Mouse (Mus musculus) heart, postnatal 14 days (tissue): ENCODE measurements around the gene Hoxa2. TPM values are rescaled to one million over a fixed set of nuclear protein-coding genes. Genes with fewer than 3 reads are reported as not detected.
A peak's percentile ranks its signal among the peaks of the same experiment; 100 is the strongest.

Experiments used
- DNase-seq, 2 experiments: peaks; one replicate each; pipeline ENCODE4 v3.0.0; 2021 to 2022
- intact Hi-C: fragments of 180-260 bp; cut with DNase I; formaldehyde crosslinking; loops from one replicate; pipeline ENCODE4 v1.15.1; 2025
- total RNA-seq, 2 experiments: library from RNA; stranded (reverse); gene quantifications; 2 replicates each; pipeline ENCODE4 v1.2.3; 2021

The Hoxa2 gene
- total RNA-seq, 2 experiments from 2014 or later: 0.24 to 0.76 TPM

DNA sequence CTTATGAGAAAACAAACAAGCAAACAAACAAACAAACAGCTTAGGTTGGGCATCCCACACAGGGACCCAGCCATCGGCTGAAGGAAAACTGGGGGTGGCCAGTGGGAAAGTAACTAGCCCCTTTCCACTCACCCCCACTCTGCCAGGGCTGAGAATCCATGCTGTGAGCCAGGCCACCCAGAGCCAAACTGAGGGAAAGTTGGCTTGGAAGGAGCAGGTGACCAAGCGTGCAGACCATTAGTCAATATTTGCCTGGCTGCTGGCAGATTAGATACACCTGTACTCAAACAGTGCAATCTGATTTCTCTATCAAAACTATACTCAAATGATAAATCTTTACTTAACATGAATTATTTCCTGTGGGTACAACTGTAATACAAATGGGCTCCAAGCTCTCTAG lies 17.4 kb upstream of the Hoxa2 start:
- DNase-seq: no peak
- intact Hi-C loops: no loop called here

DNA sequence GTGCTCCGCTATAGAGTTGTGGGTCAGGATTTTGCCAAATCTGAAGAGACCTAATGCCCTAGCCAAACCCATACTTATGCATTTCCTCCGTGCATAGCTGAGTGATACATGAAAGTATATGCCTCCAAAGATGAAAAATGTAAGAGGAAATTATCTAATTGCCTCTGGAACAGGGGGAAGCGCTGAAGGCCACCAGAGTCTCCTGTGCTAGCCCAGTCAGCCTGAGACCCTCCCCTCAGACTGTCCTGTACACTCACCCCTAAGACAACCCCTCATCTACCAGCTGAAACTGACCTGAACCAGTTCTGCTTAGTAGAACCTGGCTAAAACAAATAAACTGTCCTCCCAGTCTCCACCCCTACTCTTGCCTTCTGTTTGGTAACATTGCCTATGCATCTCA lies 16.1 kb upstream of the Hoxa2 start:
- no peak for DNase-seq
- intact Hi-C loops: no loop called here

DNA sequence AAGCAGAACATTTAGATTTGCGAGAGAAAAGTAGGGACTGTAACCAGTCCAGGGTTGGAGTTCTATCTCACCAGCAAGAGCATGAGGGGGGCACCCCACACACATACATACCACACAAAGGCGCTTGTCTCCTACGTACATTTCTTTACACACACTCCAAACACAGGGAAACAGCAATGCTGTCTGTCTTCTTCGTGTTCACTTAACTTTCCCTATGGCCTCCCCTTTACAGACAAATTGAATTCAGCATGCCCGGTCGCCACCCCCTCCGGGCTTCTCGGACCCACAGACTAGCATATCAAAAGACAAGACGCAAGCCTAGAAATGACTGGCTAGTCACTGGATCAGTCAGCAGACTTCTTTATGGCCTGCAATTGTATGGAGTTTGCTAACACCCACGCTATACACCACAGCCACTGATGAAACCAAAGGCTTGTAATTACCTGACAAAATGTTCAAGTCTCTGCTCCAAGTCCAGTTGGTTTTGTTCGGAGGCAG lies 15.6 kb upstream of the Hoxa2 start:
- no peak for DNase-seq
- intact Hi-C loops: no loop called here

DNA sequence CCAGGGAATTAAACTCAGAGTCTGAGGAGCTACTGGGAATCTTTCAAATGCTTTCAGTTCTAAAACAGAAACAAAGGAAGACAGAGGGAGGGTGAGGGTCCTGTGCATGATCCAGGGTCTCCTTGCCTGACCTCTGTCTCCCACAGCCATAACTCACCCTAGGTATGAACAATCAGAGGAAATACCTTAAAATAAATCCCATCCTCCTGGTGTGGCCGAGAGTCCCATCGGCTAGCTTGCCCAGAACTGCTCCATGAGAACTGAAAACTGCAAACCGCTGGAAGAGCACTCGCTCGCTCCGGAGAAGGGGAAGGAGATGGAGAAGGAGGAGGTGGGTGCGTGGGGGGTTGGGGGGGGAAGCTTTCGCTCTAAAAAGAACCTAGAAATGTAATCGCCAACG lies 15.1 kb upstream of the Hoxa2 start:
- intact Hi-C loops: no loop called here
- no peak for DNase-seq

DNA sequence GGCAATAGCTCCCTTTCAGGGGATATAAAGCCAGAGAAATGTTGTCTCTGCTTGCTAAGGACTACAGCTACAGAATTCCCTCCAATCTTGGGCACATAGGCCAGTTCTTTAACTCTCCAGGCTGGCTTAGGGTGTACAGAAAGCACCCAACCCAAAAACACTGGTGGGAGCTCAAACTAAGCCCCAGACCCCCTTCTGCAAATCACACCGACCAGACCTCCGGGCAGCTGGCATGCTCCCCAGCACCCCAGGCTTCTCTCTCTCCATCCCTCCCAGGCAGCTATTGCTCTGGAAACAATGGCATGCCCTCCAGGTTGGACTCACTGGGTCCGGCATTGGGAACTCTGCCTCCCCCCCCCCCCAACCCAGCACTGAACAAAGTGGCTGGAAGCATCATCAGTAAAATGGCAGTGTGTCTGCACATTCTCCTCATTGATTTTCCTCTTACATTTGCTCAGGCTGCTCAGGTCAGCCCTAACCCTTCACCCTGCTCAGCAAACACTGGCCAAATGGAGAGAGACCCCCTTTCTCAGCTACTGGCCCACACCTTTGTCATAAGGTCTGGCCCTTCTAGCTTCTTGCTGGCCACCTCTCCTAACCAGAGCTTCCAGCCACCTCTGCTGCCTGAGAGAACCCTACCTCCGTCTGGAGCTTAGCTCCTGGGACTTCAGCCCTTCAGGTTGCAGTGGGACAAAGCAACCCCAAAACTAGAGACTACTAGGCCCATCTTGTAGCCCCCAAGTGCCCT lies 14.5 kb upstream of the Hoxa2 start:
- intact Hi-C loops: no loop called here
- DNase-seq: no peak

DNA sequence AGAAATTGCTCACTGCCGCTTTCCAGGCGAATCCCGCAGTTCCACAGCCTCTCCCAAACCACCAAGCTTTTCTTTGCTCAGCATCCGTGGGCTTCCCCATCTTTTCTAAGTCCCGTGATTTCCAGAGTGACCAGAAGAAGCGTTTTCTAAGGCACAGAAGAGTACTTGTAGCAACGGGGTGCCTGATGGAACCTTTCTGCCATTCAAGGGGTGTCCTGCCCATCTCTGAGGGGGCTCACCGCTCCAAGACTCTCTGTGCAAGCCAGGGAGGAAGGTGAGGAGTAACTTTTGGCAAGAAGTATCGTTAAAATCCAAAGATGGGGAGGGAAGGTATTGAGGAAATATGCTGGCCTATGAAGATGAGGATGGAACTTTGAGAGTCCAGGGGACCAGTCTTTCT lies 13.2 kb upstream of the Hoxa2 start:
- no peak for DNase-seq
- intact Hi-C loops: no loop called here

DNA sequence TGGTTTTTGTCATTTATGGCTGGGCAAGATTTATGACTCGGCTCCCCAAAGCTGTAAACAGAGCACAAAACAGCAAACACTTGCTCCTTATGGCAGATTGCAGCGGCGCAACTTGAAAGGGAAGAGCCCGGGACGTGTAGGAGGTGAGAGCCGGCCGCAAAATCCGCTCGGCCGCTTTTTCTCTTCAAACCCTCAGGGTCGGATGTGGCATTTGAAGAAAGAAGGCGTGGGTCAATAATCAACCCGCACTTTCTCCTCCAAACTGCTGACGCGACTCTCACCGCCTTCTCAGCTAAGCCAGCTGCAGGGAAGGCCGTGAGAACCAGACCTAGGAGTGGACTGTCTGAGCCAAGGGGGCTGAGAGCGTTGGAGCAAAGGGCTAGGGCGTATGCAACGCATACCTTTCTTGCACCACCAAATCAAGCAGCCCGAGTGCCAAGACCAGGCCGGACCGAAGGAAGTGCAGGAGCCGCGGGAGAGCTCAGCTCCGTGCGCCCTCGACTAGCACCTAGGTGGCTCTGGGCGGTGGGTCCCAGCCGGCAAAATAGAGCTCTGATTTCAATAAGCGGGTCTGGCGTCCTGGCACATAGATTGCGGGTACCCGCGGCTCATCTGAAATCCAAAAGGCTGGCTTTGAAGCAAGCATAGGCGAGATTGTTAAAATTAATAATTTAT lies 12.6 kb upstream of the Hoxa2 start, which contains the start of gene 5730596B20Rik:
TSS of gene 5730596B20Rik (plus strand) at position 438 of the 675 bp plus-strand sequence.
- intact Hi-C loops: no loop called here
- DNase-seq: no peak

DNA sequence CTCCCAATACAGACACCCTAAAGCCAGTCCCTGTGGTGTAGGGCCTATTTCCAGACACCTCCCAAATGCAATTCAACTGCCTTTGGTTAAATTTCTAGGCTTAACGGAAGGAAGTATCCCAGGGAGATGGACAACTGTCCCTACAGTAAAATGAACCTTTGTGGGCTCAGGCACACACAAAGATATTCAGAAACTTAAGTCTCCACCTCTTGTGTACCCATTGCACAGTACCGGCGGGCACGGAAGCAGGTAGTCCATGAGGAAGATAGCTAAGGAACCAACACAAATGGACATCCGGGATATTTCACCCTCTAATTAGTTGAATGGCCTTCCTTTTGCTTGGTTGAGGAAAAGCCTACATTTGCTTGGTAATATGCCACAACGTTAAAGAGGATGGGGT lies 11.8 kb upstream of the Hoxa2 start:
- DNase-seq: no peak
- intact Hi-C loops: no loop called here

DNA sequence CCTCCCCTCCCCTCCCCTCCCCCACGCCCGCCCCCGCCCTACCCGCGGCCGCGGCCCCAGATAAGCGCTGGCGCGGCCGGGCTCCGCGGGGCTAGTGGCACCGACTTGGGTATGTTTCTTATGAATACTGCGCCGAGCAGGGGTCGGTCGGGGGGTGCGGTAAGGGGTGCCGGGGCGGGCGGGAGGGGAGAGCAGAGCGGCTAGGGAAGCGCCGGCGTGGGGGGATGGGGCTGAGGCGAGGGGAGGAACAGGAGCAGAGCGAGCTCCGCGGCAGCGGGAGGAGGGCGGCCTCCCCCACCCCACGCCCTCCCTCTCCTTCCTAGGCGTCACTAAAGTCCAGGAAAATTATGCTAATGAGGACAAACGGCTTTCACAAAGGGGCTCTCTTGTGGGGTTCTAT lies 11.2 kb upstream of the Hoxa2 start:
- no peak for DNase-seq
- intact Hi-C loops: no loop called here

DNA sequence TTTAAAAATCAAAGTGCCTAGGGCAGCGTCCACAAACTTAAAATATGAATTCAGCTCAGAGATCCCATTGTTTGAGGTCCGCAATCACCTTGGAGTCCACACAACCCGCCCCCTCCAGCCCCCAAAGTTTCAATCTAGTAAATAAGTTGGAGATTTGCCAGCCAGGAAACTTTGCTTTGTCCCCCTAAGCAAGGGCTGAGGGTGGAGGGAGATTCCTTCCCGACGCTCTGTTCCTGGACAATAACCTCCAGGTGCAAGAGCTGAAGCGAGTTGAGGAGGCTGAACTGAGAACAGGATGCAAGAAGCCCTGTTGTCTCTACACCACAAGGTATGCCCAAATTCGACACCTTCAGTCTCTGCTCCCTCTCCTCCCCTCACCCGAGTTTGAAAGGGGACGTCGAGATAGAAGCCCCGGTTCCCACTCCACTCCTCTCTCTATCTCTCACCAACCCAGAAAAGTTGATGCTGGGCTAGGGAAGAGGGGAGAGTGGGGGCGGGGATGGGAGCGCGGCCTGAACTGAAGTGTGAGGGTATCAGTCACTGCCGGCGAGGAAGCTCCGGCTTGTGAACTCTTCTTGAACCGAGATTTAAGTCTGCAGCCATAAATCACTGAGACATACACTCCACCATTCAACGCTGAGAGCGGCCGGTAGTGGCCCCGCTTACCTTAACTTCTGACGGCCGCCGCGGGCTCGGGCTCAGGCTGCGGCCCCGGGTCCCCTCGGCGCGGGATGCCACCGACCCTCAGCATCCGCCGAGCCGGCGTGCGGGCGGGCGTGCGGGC lies 10.5 kb upstream of the Hoxa2 start:
- intact Hi-C loops: no loop called here
- DNase-seq: no peak

DNA sequence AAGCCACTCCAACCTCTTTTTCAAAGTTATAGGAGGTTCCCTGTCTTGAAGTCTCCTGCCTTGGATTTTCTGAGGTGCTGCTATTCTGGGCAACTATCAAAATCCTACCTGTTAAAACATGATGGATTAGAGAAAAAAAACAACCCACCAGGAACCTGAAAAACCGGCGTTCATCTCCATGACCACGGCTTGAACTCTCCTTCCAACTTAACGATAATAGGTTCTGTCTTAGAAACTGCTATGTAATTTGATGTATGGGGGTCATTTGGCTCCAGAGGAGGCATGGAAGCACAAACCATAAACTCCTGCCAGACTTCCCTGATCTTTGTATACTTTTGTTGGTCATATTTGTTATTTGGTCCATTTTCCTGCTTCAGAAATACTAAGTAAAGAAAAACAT lies 9.0 kb upstream of the Hoxa2 start:
- intact Hi-C loops: no loop called here
- DNase-seq: no peak

DNA sequence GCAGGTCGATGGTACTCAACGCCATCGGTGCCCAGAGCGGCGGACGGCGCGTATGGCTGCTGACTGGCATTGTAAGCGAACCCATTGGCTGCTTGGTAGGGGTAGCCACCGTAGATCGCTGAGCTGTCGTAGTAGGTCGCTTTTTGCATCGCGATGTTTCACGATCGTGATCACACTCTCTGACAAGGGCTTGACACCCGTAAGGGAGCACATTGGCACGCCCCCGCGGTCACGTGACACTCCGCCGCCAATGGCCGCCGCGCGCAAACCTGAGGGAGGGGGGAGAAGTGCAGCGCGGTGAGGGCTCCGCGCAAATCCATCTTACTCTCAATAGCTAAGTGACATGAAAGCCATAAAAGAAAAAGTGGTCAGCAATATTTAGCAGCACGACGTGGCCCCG lies 7.9 kb upstream of the Hoxa2 start:
- peak in 1 of 2 experiments; percentile 71 for DNase-seq
- intact Hi-C loops: no loop called here

DNA sequence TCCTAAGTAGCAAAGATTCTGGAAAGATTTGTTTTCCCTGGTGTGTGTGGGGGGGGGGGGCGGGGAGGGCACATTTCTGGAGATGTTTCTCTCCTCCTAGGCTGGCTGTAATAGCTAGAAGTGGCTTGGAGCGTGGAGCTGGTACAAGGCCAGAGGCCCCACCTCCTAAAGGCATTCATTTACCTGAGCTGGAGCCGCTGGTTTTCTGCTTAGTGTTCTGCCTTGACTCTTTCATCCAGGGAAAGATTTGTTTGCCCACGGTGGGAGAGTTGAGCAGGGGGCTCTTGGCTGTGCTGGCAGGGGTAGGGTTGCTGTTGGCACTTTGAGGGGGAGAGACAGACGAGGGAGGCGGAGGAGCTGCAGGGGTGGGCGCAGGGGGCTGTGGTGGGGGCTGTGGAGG lies 7.3 kb upstream of the Hoxa2 start:
- intact Hi-C loops: no loop called here
- no peak for DNase-seq

DNA sequence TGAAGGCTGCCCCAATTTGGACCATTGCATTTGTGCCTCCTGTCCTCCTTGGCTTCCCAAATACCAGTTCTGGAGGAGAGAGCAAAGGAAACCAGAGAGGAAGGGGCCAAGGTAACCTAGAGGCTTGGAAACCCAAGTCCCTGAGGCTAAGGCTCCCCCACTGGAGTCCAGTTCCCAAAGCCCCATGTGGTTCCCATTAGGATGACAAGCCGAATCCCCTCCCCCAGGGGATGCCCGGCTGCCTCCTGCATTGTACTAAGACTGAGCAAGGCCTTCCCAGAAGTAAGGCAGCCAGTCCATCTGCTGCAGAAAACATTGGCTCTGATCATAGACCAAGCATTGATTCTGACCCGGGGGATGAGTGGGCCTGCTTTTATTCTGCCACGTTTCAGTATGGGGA lies 6.7 kb upstream of the Hoxa2 start:
- intact Hi-C loops: no loop called here
- DNase-seq: no peak

DNA sequence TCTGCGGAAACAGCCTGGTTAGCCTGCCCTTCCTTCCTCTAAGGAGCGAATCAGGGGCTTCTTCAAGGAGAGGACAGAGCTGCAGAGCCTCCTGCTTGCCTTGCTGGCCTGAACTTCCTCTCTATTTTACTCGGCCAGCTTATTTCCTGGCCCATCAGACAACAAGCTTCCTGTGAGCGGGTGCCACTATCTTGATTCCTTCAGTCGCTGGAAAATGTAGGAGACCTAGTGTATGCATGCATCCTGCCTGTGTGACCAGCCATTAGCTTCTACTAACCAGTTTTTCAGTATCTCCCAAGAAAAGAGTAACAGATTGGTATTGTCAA lies 6.2 kb upstream of the Hoxa2 start:
- DNase-seq: no peak
- intact Hi-C loops: no loop called here

DNA sequence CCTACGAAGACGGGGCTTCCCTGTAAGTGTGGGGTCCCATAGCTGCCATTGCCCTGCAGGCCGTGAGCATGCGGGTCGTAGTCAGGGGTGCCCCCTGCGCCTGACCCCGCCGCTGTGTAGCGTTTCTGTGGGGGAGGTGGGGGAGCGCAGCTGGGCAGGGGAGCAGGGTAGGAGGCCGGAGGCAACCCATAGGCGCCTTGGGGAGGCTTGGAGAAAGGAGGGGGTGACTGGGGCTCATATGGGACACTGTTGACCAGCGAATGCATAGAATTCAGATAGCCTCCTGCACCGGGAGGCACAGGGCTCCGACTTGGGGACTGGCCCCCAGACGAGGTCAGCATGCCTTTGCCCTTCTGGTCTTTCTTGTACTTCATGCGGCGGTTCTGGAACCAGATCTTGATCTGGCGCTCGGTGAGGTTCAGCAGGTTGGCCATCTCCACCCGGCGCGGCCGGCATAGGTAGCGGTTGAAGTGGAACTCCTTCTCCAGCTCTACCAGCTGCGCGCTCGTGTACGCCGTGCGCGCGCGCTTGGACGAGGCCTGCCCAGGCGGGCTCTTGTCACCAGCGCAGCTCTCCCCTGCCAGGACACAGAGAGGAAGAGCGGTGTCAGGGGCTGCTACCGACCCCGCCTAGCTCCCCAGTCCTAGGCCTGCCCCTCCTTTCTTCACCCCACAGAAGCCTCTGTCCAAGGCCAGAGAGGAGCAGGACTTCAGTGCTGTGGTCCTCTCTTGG lies 5.7 kb upstream of the Hoxa2 start:
- intact Hi-C loops: no loop called here

DNA sequence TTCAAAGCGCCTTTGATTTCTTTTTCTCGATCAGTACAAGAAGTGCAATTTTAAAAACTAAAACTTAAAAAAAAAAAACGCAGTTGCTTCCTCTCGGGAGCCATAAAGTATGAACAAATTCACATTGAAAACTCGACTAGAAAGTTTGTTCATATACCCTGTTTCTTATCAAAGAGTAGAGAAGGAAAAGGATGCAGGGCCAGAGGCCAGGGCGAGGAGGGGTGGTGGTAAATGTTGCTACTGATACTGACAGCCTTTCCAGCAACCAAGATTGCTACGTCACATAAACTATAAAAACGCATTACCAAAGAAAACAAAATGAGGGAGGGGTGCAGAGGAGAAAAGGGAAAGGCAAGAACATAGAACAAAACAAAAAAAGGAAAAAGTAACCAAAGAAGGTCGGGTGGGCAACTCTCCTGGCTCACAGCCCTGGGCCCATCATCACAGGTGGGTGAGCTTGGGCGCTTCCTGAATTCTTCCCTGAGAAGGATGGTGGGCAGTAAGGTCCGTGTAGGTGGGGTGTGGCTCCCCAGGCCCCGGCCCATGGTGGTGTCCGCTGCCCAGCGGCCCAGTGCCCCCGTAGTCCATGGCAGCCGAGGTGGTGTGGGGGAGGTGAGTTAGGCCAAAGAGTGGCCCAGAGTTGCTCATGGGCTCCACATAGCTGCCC lies 5.0 kb upstream of the Hoxa2 start:
- intact Hi-C loops: loop anchor here (5.0 kb wide), 1 partner anchor 987 kb away; no protein-coding TSS in a partner anchor
- DNase-seq: no peak

More for the DNA sequence above, 5.7 kb upstream of the Hoxa2 start:
- no peak for DNase-seq

DNA sequence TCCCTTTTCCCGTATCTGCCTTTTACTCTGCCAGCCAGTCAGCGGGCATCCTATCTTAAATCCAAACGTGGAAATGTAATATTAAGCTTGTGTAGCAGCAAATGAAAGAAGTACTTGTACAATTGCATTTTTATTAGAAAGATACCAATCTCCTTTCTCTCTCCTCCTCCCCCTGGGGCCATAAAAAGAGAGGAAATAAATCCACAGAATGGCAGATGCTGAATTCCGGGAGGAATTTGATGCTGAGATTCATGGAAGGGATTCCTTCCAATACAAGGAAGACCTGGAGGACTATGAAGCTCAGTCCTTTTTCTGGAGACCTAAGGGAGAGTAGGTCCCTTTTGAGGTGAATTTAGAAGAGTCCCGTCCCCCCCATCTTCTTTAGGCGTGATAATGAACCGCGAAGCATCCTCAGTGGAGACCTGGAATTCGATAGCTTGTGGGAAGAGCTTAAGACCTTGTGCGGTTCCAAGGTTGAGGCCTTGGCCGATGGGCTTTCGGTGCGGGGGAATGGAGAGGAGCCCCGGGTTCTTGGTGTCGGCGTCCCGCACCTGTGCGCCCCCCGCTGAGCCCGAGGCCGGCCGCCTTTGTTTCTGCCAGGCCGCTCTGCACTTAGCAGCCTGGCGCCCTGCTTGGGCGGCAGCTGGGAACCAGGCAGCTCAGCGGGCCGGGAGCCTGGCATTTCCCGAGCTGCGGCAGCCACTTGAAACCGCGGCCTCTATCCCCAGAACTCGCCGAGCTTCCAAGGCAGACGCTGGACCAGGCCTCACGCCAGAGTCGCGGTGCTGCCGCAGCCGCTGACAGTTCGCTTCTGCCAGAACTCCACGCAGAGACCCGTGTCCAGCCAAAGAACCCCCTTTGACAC lies 3.8 kb upstream of the Hoxa2 start:
- intact Hi-C loops: loop anchor here (5.0 kb wide), 1 partner anchor 986 kb away; no protein-coding TSS in a partner anchor
- no peak for DNase-seq

DNA sequence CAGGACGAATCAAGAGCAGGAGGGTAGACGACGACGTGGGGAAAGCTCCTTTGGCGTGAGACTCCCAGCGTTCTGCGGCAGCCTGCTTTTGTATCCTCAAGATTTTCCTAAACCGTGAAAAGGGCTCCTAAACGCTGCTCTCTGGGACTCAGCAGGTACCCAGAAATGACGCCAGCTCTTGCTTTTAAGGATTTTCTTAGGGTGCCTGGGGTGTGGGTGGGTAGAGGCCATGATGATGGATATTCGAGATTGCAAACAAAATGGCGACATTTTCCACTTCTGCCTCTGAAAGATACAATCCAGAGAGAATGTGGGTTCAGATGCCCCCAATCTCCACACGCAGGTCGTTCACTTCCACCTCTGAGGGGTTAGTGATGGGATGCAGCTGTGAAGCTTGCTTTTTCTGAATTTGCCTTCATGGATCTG lies 3.1 kb upstream of the Hoxa2 start:
- intact Hi-C loops: loop anchor here (5.0 kb wide), 1 partner anchor 985 kb away; no protein-coding TSS in a partner anchor
- DNase-seq: no peak
